Mouse (Mus musculus) fibroblast of lung, adult 2 months (primary cell): ENCODE data around the gene Serpina3c.

Experiments
- DNase-seq: peaks from one replicate; pipeline ENCODE4 v3.0.0-alpha.2; 2011; ENCODE audit warnings: low read depth

Gene Serpina3c

DNA sequence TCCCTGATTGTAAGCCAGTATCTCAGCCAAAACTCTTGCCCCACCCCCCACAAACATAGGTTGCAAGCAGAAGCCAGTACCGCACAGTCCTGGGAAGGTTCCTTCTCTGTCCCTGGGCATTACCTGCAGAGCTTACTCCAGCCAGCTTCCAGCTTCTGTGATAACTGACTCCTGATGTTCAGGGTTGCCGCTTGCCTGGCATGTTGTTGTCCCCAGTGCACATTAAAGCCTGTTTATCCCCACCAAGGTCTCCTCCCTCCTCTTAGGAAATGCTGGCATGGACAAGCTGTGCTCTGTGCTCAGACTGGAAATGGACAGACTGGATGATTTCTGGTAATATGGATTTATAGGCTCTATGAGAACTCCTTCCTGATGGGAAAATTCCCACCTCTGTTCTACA is at the start of gene Serpina3c:
Serpina3c (minus strand) TSS at position 215 of the 400 bp plus-strand sequence.
- DNase-seq: no peak

GRCm38 (mm10) chr12:104190852-104191251 is 37.2 kb upstream of the Serpina3c start:
- DNase-seq: no peak

- DNase-seq: no peak
Measured at GRCm38 (mm10) chr12:104189246-104189645, 35.6 kb upstream of the Serpina3c start.

DNA sequence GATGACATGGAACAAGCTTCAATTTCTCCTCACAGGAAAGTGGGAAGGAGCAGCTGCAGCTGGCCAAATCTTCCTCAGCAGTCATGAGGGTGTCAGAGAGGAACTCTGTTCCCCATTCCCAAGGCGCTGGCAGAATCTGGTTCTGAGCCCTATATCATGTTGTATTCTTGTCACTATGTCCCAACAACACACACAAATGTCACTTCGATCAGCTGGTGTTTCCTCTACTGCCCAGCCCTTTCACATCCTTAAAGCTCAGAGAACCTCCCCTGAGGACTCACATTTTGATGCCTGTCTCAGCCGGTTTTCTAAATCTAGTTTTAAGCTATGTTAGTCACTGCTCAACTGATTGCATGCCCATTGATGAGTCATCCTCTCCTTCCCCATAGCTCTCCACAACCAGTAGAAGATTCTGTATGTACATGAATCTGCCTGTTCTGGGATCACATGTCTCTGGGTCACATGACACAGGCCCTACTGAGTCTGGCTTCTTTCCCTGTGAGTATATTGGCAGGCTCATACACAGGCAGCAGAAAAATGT is 32.4 kb upstream of the Serpina3c start:
- peak; percentile 45 for DNase-seq

- DNase-seq: no peak
Measured at GRCm38 (mm10) chr12:104185046-104185445, 31.4 kb upstream of the Serpina3c start.

- DNase-seq: no peak
Measured at GRCm38 (mm10) chr12:104178987-104179386, 25.3 kb upstream of the Serpina3c start.

GRCm38 (mm10) chr12:104178577-104178976 is 24.9 kb upstream of the Serpina3c start:
- no peak for DNase-seq

- DNase-seq: no peak
Measured at GRCm38 (mm10) chr12:104175636-104176035, 22.0 kb upstream of the Serpina3c start.

DNA sequence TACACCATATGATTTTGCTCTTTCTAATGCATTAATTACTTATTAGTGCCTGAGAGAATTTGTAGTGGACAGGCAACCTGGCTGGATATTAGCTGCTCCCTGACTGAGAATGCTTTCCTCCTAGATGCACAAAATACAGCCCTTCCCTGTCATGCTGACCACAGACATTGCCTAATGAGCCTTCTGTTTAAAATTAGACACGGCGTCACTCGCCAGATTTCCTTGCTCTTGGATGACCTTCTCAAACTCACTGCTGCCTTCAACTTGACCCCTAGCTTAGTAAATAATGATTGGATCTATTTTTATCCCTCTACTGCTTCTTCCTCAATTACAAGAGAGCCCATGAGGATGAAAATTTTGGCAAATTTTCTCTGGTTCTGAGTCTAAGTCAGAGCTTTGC is 21.1 kb upstream of the Serpina3c start:
- no peak for DNase-seq

- DNase-seq: no peak
Measured at GRCm38 (mm10) chr12:104153041-104153645, 527 bp downstream of the Serpina3c start.

DNA sequence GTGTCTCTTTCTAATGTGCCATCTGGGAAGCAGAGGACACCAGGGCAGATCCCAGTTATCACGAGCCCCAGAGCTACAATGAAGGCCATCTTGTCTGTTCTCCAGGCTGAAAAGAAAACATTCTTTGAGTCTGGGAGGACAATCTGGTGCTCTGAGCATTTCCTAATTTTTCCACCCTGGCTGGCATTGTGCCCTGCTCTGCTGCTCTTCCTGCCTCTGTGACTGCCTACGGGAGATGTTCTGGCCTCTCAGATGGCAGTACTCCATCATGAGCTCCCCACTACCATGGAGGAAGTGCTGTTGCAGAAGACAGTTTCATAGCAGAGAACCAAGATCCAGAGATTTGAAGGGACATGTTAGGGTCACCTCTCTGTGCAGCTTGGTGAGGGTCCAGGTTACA is 1.7 kb downstream of the Serpina3c start:
- DNase-seq: no peak

GRCm38 (mm10) chr12:104145571-104145970 is 8.1 kb downstream of the Serpina3c start:
- DNase-seq: no peak

GRCm38 (mm10) chr12:104143286-104143685 is 10.4 kb downstream of the Serpina3c start:
- no peak for DNase-seq

DNA sequence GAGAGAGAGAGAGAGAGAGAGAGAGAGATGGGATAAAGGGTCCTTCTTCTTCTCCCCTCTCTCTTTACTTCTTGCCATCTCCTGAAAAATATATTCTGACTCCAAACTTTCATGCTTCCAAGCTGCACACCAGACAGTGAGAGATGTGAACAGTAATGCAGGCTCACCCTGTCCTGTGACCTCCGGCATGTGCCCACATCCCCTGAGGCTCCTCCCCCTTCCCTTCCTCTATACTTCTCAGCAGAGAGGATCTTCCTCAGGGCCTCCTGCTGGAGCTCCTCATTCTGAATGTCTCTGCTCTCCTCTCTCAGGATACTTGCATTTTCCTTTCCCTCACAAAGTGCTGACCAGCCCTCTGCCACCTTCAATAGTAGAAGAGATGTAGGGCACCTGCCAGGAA is 11.2 kb downstream of the Serpina3c start:
- DNase-seq: no peak

- DNase-seq: no peak
Measured at GRCm38 (mm10) chr12:104141506-104141905, 12.2 kb downstream of the Serpina3c start.

- no peak for DNase-seq
Measured at GRCm38 (mm10) chr12:104140543-104141103, 13.0 kb downstream of the Serpina3c start.

DNA sequence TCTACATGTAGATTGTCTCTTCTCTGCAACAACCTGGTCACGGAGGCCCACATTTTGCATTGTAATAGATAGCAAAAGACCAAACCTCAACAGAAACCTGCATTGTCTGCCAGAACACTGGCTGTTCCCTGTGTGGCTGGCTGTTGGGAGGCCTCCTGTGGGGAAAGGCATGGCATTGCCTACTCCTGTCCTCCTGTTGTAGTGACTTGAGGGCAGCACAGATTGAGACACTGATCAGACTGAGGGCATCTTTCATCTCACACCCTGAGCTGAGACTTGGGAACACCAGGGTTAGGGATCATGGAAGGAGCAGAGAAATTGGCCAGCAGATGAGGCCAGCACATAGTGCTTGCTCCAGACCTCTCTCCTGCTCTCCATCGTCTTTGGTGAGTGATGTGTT is 15.5 kb downstream of the Serpina3c start:
- DNase-seq: no peak

DNA sequence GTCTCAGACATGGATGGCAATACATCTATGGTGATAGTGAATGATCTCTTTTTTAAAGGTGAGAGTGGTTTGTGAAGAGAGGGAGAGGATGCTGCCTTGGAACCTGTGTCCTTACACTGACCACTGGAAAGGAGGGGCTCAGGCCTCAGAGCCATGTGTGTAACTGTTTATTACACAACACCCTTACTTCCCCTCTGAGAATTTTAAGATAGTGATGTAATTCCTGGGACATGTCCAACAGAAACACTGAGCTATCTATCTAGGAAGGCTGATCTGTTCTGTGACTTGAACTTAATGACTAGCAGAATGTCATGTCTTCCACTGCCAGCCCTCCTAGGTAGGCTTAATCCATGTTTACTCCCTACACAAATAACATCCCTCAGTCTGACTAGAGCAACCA is 22.6 kb downstream of the Serpina3c start:
- no peak for DNase-seq

GRCm38 (mm10) chr12:104127696-104128095 is 26.0 kb downstream of the Serpina3c start, which contains the start of gene Serpina3b:
TSS of gene Serpina3b (plus strand) at chr12:104127996.
- no peak for DNase-seq

GRCm38 (mm10) chr12:104125021-104125560 is 28.6 kb downstream of the Serpina3c start:
- DNase-seq: no peak

DNA sequence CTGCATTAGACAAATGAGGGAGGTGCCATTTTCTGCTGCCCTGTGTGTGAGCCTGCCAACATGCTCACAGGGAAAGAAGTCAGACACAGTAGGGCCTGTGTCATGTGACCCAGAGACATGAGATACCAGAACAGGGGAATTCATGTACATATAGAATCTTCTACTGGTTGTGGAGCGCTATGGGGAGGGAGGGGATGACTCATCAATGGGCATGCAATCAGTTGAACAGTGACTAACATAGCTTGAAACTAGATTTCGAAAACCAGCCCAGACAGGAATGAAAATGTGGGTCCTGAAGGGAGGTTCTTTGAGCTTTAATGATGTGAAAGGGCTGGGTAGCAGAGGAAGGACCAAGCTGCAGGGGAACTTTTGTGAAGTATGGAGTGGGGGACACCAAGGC is 29.7 kb downstream of the Serpina3c start:
- peak; percentile 37 for DNase-seq

- DNase-seq: no peak
Measured at GRCm38 (mm10) chr12:104123097-104123496, 30.6 kb downstream of the Serpina3c start.

- no peak for DNase-seq
Measured at GRCm38 (mm10) chr12:104114921-104115579, 38.6 kb downstream of the Serpina3c start.
